Mouse (Mus musculus): ENCODE data around the gene Olfml3.

The Olfml3 gene

DNA sequence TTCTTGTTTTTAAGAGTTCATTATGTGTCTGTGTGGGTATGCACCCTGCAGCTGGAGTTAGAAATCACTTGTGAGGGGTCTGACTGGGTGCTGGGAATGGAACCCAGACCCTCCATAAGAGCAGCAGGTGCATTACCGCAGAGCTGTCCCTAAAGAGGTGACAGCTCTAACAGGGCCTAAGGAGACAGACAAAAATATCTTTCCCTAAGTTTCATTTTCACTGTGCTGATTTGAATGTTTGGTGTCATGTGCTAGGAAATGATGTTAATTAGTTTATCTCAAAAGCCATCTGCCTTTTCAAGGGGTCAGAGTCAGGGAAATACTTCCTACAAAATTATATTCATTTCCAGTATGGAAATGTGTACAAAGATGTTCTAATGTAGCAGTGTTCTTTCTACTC, 1.5 kb upstream of the Olfml3 start, which contains the start of gene Gm10964:
Gene Gm10964, plus strand, starts transcription at position 38 of the 400 bp plus-strand sequence.
- no peak for DNase-seq

DNA sequence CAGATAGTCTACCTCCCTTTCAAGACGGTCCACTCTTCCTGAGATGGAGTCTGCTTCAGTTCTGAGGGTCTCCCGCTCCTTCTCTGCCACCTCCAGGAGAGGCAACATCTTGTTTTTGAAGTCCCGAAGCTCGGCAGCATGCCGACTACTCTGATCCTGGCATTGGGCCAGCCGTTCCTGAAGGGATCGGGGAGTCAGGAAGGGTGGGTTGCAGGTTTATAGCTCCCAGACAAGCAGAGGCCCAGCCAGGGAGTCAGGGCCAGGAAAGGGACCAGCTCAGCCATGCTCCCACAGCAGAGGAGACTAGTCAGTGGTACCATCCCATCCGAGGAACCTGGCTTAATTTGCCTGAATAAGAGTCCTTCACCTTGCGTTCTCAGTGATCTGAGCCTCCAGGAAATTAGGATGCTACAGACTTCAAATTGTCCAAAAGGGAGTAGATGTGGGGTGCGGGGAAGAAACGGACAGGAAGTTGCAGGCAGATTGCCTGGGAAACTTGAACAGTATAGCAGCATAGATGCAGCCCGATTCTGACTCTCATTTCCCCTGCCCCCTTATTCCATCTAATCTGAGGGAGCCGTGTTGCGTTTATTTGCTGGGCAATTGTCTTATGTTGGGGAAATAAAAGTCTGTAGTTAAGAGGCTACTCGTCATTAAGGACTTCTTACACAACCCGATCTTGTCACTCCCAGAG, 593 bp downstream of the Olfml3 start:
- DNase-seq = no peak

DNA sequence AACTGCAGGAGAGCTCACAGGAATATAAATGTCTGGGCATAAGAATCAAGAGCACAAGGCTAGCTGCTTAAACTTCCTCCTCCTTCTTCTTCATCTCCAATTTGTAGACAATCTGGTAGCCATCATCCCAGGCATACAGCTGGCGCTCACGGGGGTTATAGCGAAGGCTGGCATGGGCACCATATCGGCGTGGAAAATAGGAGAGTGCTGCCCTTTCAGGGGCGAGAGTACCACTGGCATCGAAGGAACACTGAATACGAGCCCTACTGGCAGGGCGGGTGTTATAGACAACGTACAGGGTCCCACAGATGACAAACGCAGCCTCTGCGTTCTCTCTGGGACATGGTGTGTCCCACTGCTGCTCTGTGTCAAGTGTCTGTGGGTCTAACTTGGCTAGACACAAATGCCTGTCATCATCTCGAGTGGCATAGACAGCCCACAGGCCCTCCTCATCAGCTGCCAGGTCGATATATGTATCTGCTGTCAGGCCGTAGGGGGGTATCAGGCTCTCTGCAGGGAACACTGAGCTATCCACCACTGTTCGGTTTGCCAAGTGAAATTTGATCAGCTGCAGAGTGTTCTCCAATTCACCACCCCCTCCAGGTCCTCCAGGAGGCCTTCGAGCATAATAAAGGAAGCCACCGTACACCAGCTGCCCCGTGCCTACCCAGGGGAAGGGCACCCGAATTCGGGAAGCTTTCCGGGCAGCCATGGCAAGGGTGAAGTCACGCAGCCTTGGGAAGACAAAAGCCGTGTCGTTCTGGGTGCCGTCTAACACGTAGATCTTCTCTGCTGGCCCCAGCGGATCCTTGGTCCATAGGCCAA, 1.8 kb downstream of the Olfml3 start:
- DNase-seq = no peak

GRCm38 (mm10) chr3:103734696-103735519, 2.9 kb downstream of the Olfml3 start:
- DNase-seq = no peak

- peak; percentile 55 for DNase-seq
Observed at GRCm38 (mm10) chr3:103733799-103734695, 3.8 kb downstream of the Olfml3 start.

GRCm38 (mm10) chr3:103733176-103733575, 4.6 kb downstream of the Olfml3 start:
- DNase-seq = no peak

DNA sequence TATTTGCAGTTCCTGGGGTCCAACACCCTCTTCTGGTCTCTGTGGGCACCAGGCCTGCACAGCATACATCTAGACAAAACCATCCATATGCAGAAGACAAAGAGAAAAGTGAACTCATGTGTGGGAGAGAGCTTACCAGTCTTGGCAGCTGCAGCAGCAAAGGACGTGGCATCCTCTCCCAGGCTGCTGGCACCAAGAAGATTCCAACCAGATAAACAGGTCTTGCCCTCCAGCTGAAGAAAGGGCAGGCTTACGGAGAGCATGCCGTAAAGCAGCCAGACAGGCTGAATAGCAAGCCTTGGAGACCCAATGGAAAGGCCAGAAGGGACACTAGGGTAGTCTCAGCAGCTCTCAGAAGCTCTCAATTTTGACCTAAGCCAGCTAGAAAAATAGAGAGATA, 5.7 kb downstream of the Olfml3 start:
- DNase-seq = no peak

DNA sequence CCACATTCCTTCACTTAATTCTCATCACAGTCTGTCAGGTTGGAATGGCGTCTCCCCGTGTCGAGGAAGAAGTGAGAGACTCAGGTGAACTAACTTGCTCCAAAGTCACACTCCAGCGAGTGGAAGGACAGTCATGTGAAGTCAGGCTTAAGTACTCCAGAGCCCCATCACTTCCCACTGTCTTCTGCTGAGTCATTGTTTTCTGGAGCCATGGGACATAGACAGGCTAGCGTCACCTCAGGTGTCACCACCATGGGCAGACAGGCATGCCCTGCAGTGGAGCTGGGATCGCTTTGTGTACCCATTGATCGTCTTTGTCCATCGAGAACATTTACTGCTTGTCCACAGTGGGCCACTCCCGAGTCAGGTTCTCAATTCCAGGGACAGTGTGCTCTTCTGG, 8.0 kb downstream of the Olfml3 start:
- DNase-seq = no peak

- DNase-seq = no peak
Observed at GRCm38 (mm10) chr3:103727813-103728326, 9.9 kb downstream of the Olfml3 start.

GRCm38 (mm10) chr3:103726642-103727041, 11.2 kb downstream of the Olfml3 start:
- DNase-seq = no peak

DNA sequence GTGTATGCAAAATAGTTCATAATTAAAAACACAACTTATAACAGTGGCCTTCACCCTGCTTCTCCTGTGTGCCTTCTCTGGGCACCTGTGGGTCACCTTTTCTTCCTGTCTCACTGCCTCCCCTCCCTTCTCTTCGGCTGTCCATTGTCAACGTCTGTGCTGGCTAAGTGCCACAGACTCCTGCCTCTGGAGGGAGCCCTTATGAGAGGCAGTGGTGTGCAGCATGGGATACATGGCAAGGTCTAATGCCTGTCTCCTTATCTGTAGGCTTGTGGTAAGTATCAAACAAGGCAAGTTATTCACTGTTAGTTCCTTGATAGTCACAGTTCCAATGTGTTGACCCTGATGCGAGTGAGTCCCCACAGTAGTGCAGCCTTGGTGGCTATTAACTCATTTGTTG, 13.7 kb downstream of the Olfml3 start:
- DNase-seq = no peak

DNA sequence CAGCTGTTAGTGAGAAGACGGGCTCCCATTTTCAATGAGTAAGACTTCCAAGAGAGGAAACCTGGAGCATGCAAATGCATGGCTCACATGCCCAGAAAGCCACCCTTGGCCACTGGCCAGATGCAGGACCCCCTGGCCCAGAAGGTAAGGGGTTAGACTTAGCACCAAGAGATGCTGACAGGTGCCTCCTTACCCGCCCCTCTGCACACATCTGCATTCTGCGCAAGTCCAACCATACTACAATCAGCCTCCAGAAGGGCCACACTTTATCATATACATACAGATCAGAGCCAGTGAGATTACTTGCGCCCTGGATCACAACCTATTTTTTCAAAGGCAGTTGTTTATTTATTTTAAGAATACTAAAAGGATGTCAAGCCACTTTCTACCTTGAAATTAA, 19.1 kb downstream of the Olfml3 start:
- DNase-seq = no peak

DNA sequence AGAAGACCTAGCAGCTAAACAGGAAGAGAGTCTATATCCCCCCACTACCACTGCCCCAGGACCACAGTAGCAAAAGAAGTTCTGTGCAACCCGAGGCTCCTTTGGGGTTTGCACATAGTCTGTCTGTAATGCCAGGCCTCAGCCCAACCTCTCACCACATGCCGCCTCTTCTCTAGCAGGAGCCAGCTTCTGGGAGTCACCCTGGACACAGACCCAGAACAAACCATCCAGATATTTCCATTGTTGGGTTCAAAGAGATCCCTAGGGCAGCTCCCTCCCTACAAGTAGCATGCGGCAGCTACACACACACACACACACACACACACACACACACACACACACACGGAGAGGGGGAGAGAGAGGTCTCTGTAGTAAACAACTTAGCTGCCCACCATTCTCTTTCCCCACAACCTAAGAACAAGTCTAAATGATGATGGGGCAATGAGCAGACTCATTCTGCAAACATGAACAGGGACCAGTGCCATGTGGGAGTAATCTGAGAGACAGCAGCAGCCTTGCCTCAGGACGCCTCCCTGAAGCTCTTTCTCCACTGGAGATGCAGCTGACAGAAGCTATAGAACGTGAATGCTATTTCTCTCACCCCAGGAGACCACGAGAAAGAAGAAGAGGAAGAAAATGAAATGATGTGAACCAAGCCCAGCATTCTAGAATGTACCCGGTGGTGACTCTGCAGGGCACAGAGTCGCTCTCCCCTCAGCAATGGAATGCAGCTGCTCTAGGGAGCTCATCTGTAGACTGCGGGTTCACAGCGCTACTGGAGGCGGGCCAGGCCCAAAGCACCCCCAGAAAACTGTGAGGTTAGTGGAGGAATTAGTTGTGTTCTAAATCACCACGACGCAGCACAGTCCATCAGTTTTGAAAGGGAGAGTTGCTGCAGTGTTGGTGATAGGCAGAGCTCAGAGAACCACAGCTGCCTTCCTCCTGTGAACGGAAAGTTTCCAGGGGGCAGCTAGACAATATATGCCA, 20.7 kb downstream of the Olfml3 start:
- DNase-seq = no peak

GRCm38 (mm10) chr3:103715762-103716693, 21.8 kb downstream of the Olfml3 start:
- no peak for DNase-seq

DNA sequence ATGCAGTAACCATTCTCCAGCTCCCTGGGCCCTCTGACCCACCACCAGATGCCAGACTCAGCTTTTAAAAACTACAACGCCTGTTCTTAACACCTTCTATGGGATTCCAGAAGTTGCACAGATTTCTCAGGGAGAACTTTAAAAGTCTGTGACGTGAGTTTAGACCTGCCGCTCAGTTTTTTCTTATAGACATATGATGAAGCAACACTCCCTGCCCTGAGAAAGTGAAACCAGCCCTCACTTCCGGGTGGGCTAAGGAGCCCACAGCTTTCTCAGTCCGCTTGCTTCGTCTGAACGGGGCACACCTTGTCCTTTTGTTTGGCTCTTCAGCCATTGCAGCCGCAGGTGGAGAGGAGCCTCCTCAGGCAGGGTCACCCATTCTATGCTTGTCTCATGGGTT, 22.9 kb downstream of the Olfml3 start:
- DNase-seq = no peak

- no peak for DNase-seq
Observed at GRCm38 (mm10) chr3:103714236-103714875, 23.4 kb downstream of the Olfml3 start.

GRCm38 (mm10) chr3:103712196-103712595, 25.6 kb downstream of the Olfml3 start:
- no peak for DNase-seq

- no peak for DNase-seq
Observed at GRCm38 (mm10) chr3:103709470-103710040, 28.2 kb downstream of the Olfml3 start.

- no peak for DNase-seq
Observed at GRCm38 (mm10) chr3:103705426-103705825, 32.4 kb downstream of the Olfml3 start.

Data from right cerebral cortex, postnatal 25 days (tissue).